Mouse (Mus musculus) embryonic fibroblast, embryonic 13.5 days (primary cell): ENCODE measurements at regions not wholly inside any gene's neighbourhood (a gene's known extent, or its start where the extent isn't known, plus 50 kb on each side); places are given as distances from the start of the nearest gene placed in this dataset.

ENCODE experiments used
- CTCF ChIP-seq: IDR thresholded peaks from 2 replicates; pipeline ENCODE4 v1.5.1; 2011; ENCODE audit warnings: mild to moderate bottlenecking, control low read depth, low read length, moderate library complexity, borderline replicate concordance; ENCODE audit not compliant: insufficient read depth
- POLR2A ChIP-seq: IDR thresholded peaks from 2 replicates; pipeline ENCODE4 v1.6.1; 2011; ENCODE audit warnings: low read depth, mild to moderate bottlenecking, control low read depth, low read length, moderate library complexity

DNA sequence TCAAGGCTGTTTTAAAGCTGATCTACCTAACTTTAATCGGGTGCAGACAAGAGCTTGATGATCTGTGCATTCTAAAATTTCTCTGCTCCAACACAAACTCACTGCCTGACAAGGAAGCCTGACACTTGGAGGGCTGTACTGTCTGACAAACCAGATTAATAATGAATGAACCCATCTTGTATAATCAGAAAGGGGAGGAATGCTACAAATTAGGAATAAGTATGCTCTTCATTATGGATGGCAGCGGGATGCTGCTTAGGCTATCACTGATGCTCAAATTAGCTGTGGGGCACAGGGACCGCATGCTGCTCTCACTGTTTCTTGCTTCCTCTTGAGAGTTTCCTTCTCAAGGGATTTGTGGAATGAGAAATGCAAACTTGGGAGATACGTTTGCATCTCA, 213.8 kb upstream of the Veph1 start:
- TF ChIP-seq CTCF (no peak), POLR2A (no peak)
